Mouse (Mus musculus) thymus, postnatal 14 days (tissue): ENCODE results near the gene Mettl26.
A peak's percentile ranks its signal among the peaks of the same experiment; 100 is the strongest.

Experiments
- DNase-seq: peaks from one replicate; pipeline ENCODE4 v3.0.0; 2021

Mettl26 gene

DNA sequence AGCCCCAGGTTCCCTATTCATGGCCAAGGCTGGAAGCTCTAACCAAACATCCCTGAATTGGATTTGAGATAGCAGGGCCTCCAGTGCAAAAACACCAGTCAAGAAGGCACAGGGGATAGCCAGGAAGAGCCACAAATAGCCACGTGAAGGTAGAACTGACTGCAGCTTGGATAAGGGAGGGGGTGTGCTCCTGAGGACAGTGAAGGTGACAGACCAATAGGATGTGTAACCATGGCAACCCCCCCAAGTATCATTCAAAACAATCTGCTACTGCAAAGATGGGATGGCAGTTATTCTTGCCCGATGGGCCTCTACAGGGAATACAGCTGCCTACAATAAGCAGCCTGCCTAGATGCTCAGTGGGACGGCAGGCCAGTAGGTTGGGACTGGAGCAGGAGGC is 37.3 kb upstream of the Mettl26 start:
- DNase-seq: no peak

DNA sequence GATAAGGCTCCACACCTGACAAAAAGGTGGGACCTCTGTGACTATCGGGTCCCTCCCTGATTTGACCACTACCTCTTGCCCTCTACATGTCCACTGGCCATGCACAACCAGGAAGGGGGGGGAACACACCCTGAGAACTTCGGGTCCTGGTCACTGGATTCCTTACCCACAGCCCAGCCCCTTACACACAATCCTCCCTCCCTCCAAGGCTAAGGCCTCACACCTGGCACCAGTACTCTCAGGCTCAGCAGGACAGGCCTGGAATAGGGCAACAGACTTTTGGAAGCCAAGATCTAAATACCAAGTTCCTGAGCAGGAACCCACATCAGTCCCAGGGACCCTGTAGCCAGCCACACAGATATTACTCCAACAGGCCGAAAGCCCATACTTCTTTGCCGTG is 36.0 kb upstream of the Mettl26 start:
- DNase-seq: no peak

DNA sequence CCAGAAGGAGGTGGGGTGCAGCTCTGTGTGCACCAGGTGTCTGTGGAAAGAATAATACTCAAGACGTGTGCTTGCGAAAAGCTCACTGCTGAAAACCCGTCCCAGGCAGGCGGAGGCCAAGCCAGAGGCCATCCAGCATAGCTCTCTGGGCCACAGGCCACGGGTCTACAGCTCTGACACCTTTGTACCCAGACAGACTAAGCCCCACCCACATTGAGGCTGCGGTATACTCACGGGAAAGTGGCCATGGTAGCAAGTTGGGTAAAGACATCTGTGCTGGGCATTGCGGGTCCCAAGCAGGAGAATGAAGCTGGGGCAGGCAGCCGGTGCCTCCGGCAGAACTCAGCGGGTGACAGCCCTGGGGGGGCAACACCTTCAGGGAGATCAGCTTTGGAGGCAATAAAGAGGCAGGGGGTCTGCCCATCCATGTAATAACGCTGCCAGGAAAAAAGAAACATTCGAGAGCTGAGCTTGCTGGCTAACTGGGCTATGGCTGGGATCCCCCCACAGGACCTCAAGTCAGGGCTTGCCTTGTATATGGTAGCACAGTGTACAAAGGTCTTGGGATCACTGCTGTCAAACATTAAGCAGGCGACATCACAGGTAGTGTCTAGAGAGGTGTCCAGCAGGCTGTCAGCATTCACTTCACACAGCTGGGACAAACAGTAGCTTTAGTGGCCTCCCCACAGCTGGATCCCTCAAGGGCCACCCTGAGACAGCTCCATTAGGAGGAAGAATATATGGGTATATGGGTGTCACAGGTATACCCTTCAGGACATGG is 35.2 kb upstream of the Mettl26 start:
- DNase-seq: no peak

DNA sequence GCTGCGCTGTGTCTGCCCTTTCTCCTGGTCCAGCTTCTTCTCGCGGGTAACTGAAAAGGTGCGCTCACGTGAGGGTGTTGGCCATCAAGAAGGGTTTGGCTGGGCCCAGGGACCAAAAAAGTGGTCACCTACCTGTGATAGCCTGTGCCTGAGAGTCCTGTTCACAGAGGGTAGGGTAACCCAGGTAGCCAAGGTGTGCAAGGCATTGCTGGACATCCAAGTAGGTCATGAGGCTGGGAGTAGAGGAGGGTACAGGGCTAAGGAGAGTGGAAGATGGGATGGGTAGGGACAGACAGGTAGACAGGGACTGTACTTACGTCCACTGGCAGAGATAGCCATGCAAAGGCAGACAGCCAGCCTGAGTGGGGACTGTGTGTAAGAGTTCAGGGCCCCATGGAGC is 34.4 kb upstream of the Mettl26 start:
- DNase-seq: no peak

- DNase-seq: no peak
Observed at GRCm38 (mm10) chr17:25841117-25841880, 33.6 kb upstream of the Mettl26 start, which contains the start of gene Gm20683. Gene Gm20683, minus strand, starts transcription at chr17:25841763.

- no peak for DNase-seq
Observed at GRCm38 (mm10) chr17:25842509-25842908, 32.4 kb upstream of the Mettl26 start.

- DNase-seq: no peak
Observed at GRCm38 (mm10) chr17:25843122-25843521, 31.8 kb upstream of the Mettl26 start.

DNA sequence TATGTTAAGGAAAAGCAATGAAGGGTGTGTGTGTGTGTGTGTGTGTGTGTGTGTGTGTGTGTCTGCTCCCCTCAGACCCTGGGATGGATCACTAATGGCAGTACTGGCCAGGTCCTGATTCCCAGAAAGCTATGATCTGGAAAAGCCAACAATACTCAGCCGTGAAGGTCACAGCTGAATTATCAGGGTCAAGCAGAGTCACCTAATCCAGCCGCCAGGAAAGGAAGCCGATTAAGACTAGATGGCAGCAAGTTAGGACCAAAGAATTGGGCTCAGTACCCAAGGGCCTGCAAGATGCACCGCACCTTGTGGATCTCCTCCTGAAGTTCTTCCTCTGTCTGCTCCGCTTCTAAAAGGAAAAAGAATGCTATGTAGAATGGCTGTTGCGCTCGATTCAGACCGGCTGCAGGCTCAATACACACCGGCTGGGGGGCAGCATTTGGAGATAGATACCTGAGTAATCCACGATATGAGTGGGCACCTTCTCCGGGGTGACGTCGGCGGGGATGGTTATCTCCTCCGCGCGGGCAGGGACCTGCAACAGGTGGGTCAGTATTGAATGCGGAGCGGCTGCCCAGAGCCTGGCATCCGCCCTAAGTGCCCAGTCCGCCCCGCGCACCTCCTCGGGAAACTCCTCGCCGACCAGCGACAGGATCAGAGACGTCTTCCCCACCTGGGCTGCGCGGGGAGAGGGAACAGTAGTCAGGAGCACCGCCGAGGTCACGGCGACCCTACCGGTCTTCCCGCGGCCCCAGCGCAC is 31.1 kb upstream of the Mettl26 start:
- DNase-seq: no peak

GRCm38 (mm10) chr17:25844396-25844901 is 30.4 kb upstream of the Mettl26 start, which contains the start of gene Rhot2:
Gene Rhot2, minus strand, starts transcription at chr17:25844851.
- DNase-seq: peak; percentile 98

DNA sequence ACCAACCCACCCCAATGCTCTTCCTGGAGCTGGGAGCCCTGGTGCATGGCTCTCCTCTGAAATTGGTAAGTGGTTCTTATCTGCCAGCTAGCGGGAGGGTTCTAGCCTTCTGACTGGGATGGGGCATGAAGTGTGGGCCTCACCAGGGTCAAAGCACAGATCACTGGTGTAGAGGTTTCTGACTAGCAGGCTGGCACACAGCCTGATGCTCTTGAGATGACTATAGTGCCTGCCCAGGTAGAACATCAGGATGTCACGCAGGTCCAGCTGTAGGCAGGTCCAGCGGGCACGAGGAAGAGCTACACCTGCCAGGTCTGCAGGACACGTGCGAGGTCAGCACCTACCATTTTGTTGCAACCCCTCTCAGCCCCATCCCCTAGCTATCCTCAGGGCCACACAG is 14.6 kb upstream of the Mettl26 start:
- no peak for DNase-seq

GRCm38 (mm10) chr17:25860832-25861703 is 13.8 kb upstream of the Mettl26 start, which contains the start of gene Wdr90:
Gene Wdr90, minus strand, starts transcription at chr17:25861501.
- peak; percentile 91 for DNase-seq

GRCm38 (mm10) chr17:25861704-25862612 is 12.9 kb upstream of the Mettl26 start:
- DNase-seq: no peak

GRCm38 (mm10) chr17:25863681-25864080 is 11.2 kb upstream of the Mettl26 start:
- no peak for DNase-seq

DNA sequence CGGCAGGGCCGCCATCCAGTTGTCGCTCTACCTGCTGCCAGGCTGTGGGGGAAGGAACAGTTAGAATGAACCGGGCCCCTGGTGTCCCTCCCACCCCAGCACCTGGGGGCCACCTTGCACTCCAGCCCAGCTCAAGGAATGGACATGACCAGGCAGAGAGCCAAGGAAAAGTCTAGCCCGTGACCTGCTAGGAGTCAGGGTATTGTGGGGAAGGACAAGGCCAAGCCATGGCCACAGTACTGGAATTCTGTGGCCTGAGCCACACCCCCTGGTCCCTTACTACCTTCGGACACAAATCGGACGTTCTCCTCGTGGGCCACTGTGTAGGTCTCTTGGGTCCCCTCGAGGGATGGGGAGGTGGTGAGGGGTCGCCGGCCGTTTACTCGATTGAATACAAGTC is 10.6 kb upstream of the Mettl26 start:
- DNase-seq: no peak

DNA sequence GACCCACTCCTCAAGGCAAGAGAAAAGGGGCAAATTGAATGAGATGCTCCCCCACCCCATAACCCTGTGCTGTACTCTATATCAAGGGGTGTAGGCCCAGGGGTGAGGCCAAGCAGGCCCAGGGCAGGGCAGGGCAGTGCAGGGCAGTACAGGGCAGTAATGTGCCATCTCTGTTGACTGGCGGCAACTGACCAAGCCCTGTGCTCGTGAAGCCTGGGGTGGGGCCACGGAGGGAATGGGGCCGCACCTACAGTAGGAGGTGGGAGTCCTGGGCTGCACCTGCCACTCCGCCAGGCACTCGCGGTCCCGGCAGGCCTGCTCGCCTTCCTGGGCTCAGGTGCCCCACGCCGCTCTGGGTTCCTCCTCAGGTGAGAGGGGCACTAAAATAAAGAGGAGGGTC is 9.6 kb upstream of the Mettl26 start:
- DNase-seq: no peak

- no peak for DNase-seq
Observed at GRCm38 (mm10) chr17:25866172-25866571, 8.7 kb upstream of the Mettl26 start.

DNA sequence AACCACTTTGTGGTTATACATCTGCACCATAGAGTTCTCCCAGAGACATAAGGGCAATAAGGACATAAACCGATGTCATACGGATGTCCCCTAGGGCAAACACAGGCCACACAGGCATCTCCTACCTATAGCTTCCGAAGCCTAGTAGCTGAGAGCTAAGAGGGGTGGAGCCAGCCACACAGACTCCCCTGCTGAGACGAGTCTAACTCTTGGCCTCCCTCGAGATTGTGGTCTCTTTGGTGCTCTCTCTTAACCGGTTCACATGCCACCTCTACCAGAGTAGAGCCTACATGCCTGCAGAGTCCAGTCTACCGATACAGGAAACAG is 7.4 kb upstream of the Mettl26 start:
- DNase-seq: peak; percentile 57

DNA sequence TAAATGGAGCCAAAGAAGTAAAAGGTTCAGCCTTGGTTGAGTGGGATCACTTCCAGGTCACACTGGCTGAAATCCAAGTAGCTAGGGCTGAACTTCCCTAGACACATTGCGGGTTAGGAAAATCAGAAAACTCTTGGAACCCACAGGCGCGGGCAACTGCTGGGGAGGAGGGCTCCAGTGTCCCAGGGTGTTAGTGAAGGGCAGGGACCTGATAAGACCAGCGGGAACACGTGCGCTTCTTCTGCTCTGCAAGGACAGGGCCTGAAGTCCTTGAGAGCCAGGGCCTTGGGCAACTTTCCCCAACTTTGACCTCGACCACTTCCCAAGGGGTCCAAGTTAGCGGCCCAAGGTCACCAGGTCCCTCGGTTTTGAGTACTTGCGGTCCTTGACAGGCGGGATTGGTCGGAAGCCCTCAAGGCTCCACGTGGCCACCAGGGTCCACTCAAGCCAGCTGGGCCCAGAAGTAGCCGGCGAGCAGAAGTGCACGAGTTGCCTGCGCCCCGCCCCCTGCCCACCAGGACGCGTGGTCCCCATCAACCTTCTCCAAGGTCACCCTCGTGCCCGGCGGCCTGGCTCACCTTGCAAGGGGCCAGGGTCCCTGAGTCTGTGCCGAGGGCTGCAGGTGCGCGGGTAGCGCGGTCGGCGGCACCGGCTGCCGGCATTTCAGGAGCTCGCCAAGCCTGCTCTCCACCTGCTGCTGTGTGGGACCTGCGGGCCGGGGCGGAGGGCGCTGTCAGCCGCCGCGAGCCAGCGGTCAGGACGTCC is 6.9 kb upstream of the Mettl26 start:
- no peak for DNase-seq

- peak; percentile 79 for DNase-seq
Observed at GRCm38 (mm10) chr17:25868601-25869191, 6.2 kb upstream of the Mettl26 start, which contains the start of gene Mcrip2. Gene Mcrip2, minus strand, starts transcription at chr17:25868764.

GRCm38 (mm10) chr17:25869498-25869897 is 5.4 kb upstream of the Mettl26 start:
- no peak for DNase-seq
